Mouse (Mus musculus): ENCODE results near the gene Ncor1. TPM values are rescaled to one million over a fixed set of nuclear protein-coding genes. Genes with fewer than 3 reads are reported as not detected.
"Not testable (repeated sequence)": the region's sequence is repeated elsewhere in the genome, so short reads cannot be mapped to it uniquely, and the experiment has no call there.

The Ncor1 gene
- polyA plus RNA-seq, 1 experiment from 2014 or later, result 60.1 TPM

- Histone ChIP-seq H3K9ac (ENCODE audit: low read depth, low read length) (no peak overlapping the region), H3K27me3 (replicated peaks; ENCODE audit: control insufficient read depth, insufficient read depth, low read length) (no peaks in the 10 kb centered on the region), H3K4me2 (ENCODE audit: low read length) (no peak overlapping the region), H3K4me3 (ENCODE audit: low read length) (no peak overlapping the region), H3K9me3 (ENCODE audit: control insufficient read depth, low read length) (no peaks in the 10 kb centered on the region), H3K36me3 (ENCODE audit: control insufficient read depth, insufficient read depth, low read length) (no peaks in the 10 kb centered on the region), H3K27ac (ENCODE audit: low read depth, low read length) (no peak overlapping the region), H3K4me1 (ENCODE audit: control insufficient read depth, insufficient read depth, low read depth, low read length) (no peaks in the 10 kb centered on the region)
- no peak for ATAC-seq
- WGBS, result 98% methylated on average over 1 of the region's 1 CpGs
Measured at GRCm38 (mm10) chr11:62409611-62410010, 48.7 kb downstream of the Ncor1 start.

DNA sequence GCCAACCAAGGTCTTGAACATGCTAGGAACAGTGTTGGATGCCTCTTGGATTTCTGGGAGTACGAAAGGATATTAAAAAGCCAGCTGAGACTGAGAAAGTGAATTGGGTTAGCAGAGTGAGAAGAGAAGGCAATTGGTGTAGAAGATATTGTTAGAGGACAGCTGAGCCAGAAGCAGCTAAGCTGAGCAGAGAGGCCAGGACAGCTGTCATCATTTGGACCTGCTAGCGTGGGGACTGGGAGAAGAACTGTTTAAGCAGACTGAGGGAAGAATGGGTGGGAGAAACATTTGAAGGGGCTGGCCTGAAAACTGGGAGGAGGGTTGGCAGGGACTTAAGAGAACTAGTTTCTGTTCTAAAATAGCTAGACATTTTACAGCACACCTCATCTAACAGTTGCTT lies 49.5 kb downstream of the Ncor1 start:
- Histone ChIP-seq H3K4me3 (ENCODE audit: low read length) (no peak overlapping the region), H3K4me2 (ENCODE audit: low read length) (no peak overlapping the region), H3K27me3 (replicated peaks; ENCODE audit: control insufficient read depth, insufficient read depth, low read length) (no peaks in the 10 kb centered on the region), H3K9me3 (ENCODE audit: control insufficient read depth, low read length) (no peaks in the 10 kb centered on the region), H3K36me3 (ENCODE audit: control insufficient read depth, insufficient read depth, low read length) (no peaks in the 10 kb centered on the region), H3K27ac (ENCODE audit: low read depth, low read length) (no peak overlapping the region), H3K9ac (ENCODE audit: low read depth, low read length) (no peak overlapping the region), H3K4me1 (ENCODE audit: control insufficient read depth, insufficient read depth, low read depth, low read length) (no peaks in the 10 kb centered on the region)
- 97% methylated on average over 2 of the region's 2 CpGs for WGBS
- no peak for ATAC-seq

DNA sequence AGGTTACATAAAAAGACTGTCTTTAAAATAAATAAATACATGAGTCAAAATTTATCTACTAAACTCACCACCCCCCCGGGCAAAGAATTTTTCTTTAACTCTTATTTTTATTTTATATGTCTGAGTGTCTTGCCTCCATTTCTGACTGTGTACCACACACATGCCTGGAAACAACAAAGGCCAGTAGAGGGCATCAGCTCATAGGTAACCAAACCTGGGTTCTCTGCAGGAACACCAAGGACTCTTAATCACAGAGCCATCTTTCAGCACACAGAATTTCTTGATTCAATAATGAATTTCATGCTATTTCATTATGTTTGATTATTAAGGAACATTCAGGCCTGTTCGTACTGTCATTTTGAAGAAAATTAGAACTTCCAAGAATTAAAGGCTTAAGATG lies 61.9 kb downstream of the Ncor1 start:
- no peak overlapping the region for H3K9ac ChIP-seq (ENCODE audit: low read depth, low read length)
- 88% methylated on average over 2 of the region's 2 CpGs for WGBS
- peaks cover 12% of the 10 kb centered on the region for H3K36me3 ChIP-seq (ENCODE audit: control insufficient read depth, insufficient read depth, low read length)
- H3K4me1 ChIP-seq (ENCODE audit: control insufficient read depth, insufficient read depth, low read depth, low read length), result no peaks in the 10 kb centered on the region
- no peak overlapping the region for H3K4me2 ChIP-seq (ENCODE audit: low read length)
- H3K9me3 ChIP-seq (ENCODE audit: control insufficient read depth, low read length), result no peaks in the 10 kb centered on the region
- H3K27ac ChIP-seq (ENCODE audit: low read depth, low read length), result no peak overlapping the region
- ATAC-seq, result no peak
- no peaks in the 10 kb centered on the region for H3K27me3 ChIP-seq (replicated peaks; ENCODE audit: control insufficient read depth, insufficient read depth, low read length)
- no peak overlapping the region for H3K4me3 ChIP-seq (ENCODE audit: low read length)

DNA sequence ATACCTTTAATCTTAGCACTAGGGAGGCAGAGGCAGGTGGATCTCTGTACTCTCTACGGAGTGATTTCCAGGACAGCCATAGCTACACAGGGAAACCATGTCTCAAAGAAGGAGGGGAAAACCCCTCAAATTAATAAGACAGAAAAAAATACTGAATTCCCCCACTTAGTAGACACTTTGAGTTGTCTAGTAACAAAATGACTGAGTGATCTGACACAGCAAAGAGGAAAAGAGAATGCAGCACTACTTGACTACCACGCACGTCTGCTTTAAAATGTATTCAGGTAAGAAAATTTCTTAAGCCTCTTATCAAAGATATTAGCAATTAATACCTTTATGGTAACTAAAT lies 70.0 kb downstream of the Ncor1 start:
- no peaks in the 10 kb centered on the region for H3K4me1 ChIP-seq (ENCODE audit: control insufficient read depth, insufficient read depth, low read depth, low read length)
- peaks cover 23% of the 10 kb centered on the region for H3K36me3 ChIP-seq (ENCODE audit: control insufficient read depth, insufficient read depth, low read length)
- no peak overlapping the region for H3K4me2 ChIP-seq (ENCODE audit: low read length)
- WGBS, result 99% methylated on average over 3 of the region's 3 CpGs
- ATAC-seq, result no peak
- H3K27me3 ChIP-seq (replicated peaks; ENCODE audit: control insufficient read depth, insufficient read depth, low read length), result no peaks in the 10 kb centered on the region
- no peak overlapping the region for H3K9ac ChIP-seq (ENCODE audit: low read depth, low read length)
- no peak overlapping the region for H3K4me3 ChIP-seq (ENCODE audit: low read length)
- H3K27ac ChIP-seq (ENCODE audit: low read depth, low read length), result no peak overlapping the region
- H3K9me3 ChIP-seq (ENCODE audit: control insufficient read depth, low read length), result no peaks in the 10 kb centered on the region

DNA sequence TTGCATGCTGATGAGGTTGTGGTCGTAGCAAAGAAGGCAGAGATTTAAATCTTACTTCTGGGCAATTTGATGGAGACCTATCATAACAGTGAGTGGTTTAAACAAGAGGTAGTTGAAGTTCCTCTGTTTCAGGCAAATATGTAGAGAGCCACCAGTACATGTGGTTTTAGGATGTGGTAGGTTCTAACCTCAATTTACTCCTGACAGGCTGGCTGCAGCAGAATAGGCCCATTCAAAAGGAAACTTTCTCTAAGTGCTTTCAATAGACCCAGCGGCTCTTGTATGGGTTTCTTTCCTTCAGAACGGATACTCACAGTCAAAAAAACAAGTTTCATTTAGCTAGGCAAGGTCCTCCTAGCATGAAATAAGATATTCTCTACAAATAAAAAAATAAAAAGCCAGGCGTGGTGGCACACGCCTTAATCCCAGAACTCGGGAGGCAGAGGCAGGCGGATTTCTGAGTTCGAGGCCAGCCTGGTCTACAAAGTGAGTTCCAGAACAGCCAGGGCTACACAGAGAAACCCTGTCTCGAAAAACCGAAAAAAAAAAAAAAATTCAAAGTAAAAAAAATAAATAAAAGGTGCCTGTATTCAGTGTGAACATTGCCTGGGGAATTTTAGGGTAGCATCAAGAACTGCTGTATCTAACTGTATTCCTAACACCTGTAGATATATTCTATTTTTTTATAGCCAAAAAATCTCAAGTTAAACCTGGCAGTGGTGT lies 70.6 kb downstream of the Ncor1 start:
- Histone ChIP-seq H3K27ac (ENCODE audit: low read depth, low read length) (no peak overlapping the region), H3K9ac (ENCODE audit: low read depth, low read length) (no peak overlapping the region), H3K9me3 (ENCODE audit: control insufficient read depth, low read length) (no peaks in the 10 kb centered on the region), H3K4me1 (ENCODE audit: control insufficient read depth, insufficient read depth, low read depth, low read length) (no peaks in the 10 kb centered on the region), H3K4me2 (ENCODE audit: low read length) (no peak overlapping the region), H3K36me3 (ENCODE audit: control insufficient read depth, insufficient read depth, low read length) (peaks cover 26% of the 10 kb centered on the region), H3K4me3 (ENCODE audit: low read length) (no peak overlapping the region), H3K27me3 (replicated peaks; ENCODE audit: control insufficient read depth, insufficient read depth, low read length) (no peaks in the 10 kb centered on the region)
- no peak for ATAC-seq
- WGBS, result 87% methylated on average over 10 of the region's 10 CpGs

DNA sequence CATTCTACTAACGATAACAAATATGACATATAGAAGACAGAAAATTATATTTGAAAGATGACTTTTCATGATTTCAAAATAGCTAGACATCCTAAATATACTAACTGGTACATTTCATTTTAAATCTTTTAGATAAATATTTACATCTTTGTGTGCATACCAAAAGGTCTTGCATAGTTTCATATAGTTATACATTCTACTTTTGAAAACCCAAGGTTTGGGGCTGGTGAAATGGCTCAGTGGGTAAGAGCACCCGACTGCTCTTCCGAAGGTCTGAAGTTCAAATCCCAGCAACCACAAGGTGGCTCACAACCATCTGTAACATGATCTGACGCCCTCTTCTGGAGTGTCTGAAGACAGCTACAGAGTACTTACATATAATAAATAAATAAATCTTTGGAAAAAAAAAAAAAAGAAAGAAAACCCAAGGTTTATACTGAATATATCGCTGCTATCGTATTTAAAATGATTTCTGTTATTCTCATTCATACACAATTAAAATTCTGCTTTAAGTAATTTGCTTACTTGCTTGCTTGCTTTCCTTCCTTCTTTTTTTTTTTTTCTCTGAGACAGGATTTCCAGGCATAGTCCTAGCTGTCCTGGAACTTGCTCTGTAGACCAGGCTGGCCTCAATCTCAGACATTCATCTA lies 81.0 kb downstream of the Ncor1 start:
- ATAC-seq; H3K4me2 ChIP-seq (ENCODE audit: low read length); H3K4me3 ChIP-seq (ENCODE audit: low read length); H3K27ac ChIP-seq (ENCODE audit: low read depth, low read length); H3K27me3 ChIP-seq (replicated peaks; ENCODE audit: control insufficient read depth, insufficient read depth, low read length); H3K9me3 ChIP-seq (ENCODE audit: control insufficient read depth, low read length); H3K9ac ChIP-seq (ENCODE audit: low read depth, low read length); H3K4me1 ChIP-seq (ENCODE audit: control insufficient read depth, insufficient read depth, low read depth, low read length): not testable (repeated sequence)
- peaks cover 23% of the 10 kb centered on the region for H3K36me3 ChIP-seq (ENCODE audit: control insufficient read depth, insufficient read depth, low read length)
- 88% methylated on average over 6 of the region's 6 CpGs for WGBS

DNA sequence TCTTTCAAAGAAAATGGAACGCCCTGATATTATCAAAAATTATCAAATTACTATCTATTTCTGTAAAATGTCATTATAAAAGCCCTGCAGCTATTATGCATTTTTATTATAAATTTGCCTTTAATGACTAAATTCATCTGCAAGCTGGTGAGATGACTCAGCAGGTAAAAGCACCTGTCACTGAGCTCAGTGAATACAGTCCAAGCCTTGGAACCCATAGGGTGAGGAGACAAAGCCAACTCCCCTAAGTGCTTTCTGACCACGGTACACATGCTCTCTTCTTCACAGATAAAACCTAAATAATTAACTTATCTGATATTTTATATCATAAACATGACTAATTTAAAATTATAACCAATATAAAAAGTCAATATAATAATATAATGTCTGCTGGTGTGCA lies 86.6 kb downstream of the Ncor1 start:
- no peaks in the 10 kb centered on the region for H3K27me3 ChIP-seq (replicated peaks; ENCODE audit: control insufficient read depth, insufficient read depth, low read length)
- H3K36me3 ChIP-seq (ENCODE audit: control insufficient read depth, insufficient read depth, low read length), result peaks cover 15% of the 10 kb centered on the region

DNA sequence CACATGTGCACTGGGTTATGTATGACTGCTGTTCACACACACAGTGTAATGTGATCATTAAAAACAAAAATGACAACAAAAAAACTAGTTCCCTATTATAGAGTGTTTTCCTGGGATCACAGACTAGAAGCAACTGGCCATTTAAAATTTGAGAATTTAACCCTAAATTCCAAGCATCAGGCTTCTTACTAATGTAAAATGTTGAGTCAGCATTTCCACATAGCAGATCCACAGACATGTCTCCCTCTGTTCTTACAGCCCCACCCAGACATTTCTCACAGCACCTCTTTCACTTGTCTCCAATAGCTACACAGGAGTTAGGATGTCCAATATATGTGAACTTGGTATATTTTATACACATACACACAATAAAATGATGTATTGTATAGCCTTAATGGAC lies 88.4 kb downstream of the Ncor1 start:
- no peak overlapping the region for H3K27ac ChIP-seq (ENCODE audit: low read depth, low read length)
- no peak overlapping the region for H3K4me2 ChIP-seq (ENCODE audit: low read length)
- H3K9ac ChIP-seq (ENCODE audit: low read depth, low read length), result no peak overlapping the region
- H3K36me3 ChIP-seq (ENCODE audit: control insufficient read depth, insufficient read depth, low read length), result peaks cover 19% of the 10 kb centered on the region
- H3K9me3 ChIP-seq (ENCODE audit: control insufficient read depth, low read length), result no peaks in the 10 kb centered on the region
- no peaks in the 10 kb centered on the region for H3K4me1 ChIP-seq (ENCODE audit: control insufficient read depth, insufficient read depth, low read depth, low read length)
- no peaks in the 10 kb centered on the region for H3K27me3 ChIP-seq (replicated peaks; ENCODE audit: control insufficient read depth, insufficient read depth, low read length)
- H3K4me3 ChIP-seq (ENCODE audit: low read length), result no peak overlapping the region
- no peak for ATAC-seq

More for the DNA sequence above, 86.6 kb downstream of the Ncor1 start:
- no peak overlapping the region for H3K4me2 ChIP-seq (ENCODE audit: low read length)
- no peak overlapping the region for H3K27ac ChIP-seq (ENCODE audit: low read depth, low read length)
- WGBS, result 84% methylated on average over 2 of the region's 2 CpGs
- H3K4me1 ChIP-seq (ENCODE audit: control insufficient read depth, insufficient read depth, low read depth, low read length), result no peaks in the 10 kb centered on the region
- no peak overlapping the region for H3K9ac ChIP-seq (ENCODE audit: low read depth, low read length)
- no peak overlapping the region for H3K4me3 ChIP-seq (ENCODE audit: low read length)
- no peaks in the 10 kb centered on the region for H3K9me3 ChIP-seq (ENCODE audit: control insufficient read depth, low read length)
- ATAC-seq, result no peak

DNA sequence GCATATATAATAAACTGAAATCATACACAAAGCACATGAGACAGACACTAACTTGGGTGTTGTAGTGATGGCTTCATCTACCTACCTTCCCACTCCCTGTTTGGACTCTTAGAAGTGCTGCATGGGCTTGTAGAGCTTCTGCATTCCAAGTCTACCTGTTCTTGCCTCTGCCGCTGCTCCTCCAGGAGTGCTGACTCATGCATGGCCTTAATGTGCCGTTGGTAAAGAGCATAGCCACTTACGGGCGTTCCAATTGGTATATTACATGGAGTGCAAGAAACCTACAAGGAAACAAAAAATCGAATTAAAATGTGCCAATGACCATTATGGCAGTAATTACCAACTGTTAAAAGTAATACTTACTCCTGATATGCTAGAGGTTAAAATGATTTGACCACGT lies 91.5 kb downstream of the Ncor1 start:
- 92% methylated on average over 6 of the region's 6 CpGs for WGBS
- ATAC-seq, result no peak

More for the DNA sequence above, 91.5 kb downstream of the Ncor1 start:
- H3K27me3 ChIP-seq (replicated peaks; ENCODE audit: control insufficient read depth, insufficient read depth, low read length), result no peaks in the 10 kb centered on the region
- peaks cover 10% of the 10 kb centered on the region for H3K36me3 ChIP-seq (ENCODE audit: control insufficient read depth, insufficient read depth, low read length)
- no peaks in the 10 kb centered on the region for H3K9me3 ChIP-seq (ENCODE audit: control insufficient read depth, low read length)
- H3K4me1 ChIP-seq (ENCODE audit: control insufficient read depth, insufficient read depth, low read depth, low read length), result no peaks in the 10 kb centered on the region
- H3K4me3 ChIP-seq (ENCODE audit: low read length), result no peak overlapping the region
- no peak overlapping the region for H3K9ac ChIP-seq (ENCODE audit: low read depth, low read length)
- H3K4me2 ChIP-seq (ENCODE audit: low read length), result no peak overlapping the region
- no peak overlapping the region for H3K27ac ChIP-seq (ENCODE audit: low read depth, low read length)
